Mouse (Mus musculus) testis, adult 2 months (tissue): ENCODE measurements around the gene Spag17. TPM values are rescaled to one million over a fixed set of nuclear protein-coding genes. Genes with fewer than 3 reads are reported as not detected.

Experiments
- H3K27ac ChIP-seq: fragments of 200-500 bp; 2 replicates; pipeline ENCODE4 v1.5.1; 2012; ENCODE audit warnings: low read depth, low read length; ENCODE audit not compliant: control insufficient read depth, insufficient read depth
- H3K27me3 ChIP-seq: fragments of 200-500 bp; 2 replicates; pipeline ENCODE4 v1.6.1; 2012; ENCODE audit warnings: mild to moderate bottlenecking, low read length, moderate library complexity; ENCODE audit not compliant: control insufficient read depth, insufficient read depth
- H3K36me3 ChIP-seq: fragments of 200-500 bp; 2 replicates; pipeline ENCODE4 v1.6.1; 2012; ENCODE audit warnings: mild to moderate bottlenecking, low read length; ENCODE audit not compliant: control insufficient read depth, insufficient read depth
- H3K4me1 ChIP-seq: fragments of 200-500 bp; 2 replicates; pipeline ENCODE4 v1.6.1; 2012; ENCODE audit warnings: low read length; ENCODE audit not compliant: control insufficient read depth, insufficient read depth
- H3K4me3 ChIP-seq: fragments of 200-500 bp; 2 replicates; pipeline ENCODE4 v1.5.1; 2012; ENCODE audit warnings: low read depth, mild to moderate bottlenecking, low read length, moderate library complexity, mixed read lengths; ENCODE audit not compliant: control insufficient read depth
- CTCF ChIP-seq: fragments of 200-500 bp; IDR thresholded peaks from 2 replicates; pipeline ENCODE4 v1.5.1; 2012; ENCODE audit warnings: low read depth, mild to moderate bottlenecking, inconsistent platforms, low read length, moderate library complexity; ENCODE audit not compliant: control insufficient read depth, insufficient read depth, insufficient replicate concordance
- POLR2A ChIP-seq: fragments of 200-500 bp; IDR thresholded peaks from 2 replicates; pipeline ENCODE4 v1.6.1; 2012; ENCODE audit warnings: low read depth, mild to moderate bottlenecking, inconsistent platforms, low read length, moderate library complexity; ENCODE audit not compliant: control insufficient read depth
- polyA plus RNA-seq: library from polyadenylated mRNA; depleted of rRNA; stranded (reverse); fragments of >200 nt; gene quantifications from 2 replicates; pipeline ENCODE4 v1.2.3, GENCODE M21; 2012

Spag17 gene
- polyA plus RNA-seq, 1 experiment: 47.0 TPM

GRCm38 (mm10) chr3:99964345-99964744 lies 79.1 kb downstream of the Spag17 start:
- Histone ChIP-seq H3K4me3 (no peak overlapping the region), H3K27ac (no peak overlapping the region), H3K27me3 (no peaks in the 10 kb centered on the region), H3K4me1 (no peaks in the 10 kb centered on the region), H3K36me3 (no peaks in the 10 kb centered on the region; the same call in 1 of the 2 replicates)
- no peak for TF ChIP-seq CTCF
- TF ChIP-seq POLR2A: no peak

- H3K4me3 ChIP-seq: no peak overlapping the region
- no peaks in the 10 kb centered on the region for H3K27me3 ChIP-seq
- H3K36me3 ChIP-seq: no peaks in the 10 kb centered on the region; the same call in 1 of the 2 replicates
- H3K4me1 ChIP-seq: no peaks in the 10 kb centered on the region
- no peak for TF ChIP-seq CTCF
- no peak for TF ChIP-seq POLR2A
- no peak overlapping the region for H3K27ac ChIP-seq
These were observed 80.7 kb downstream of the Spag17 start for GRCm38 (mm10) chr3:99965863-99966262.

- Histone ChIP-seq H3K4me1 (no peaks in the 10 kb centered on the region), H3K27ac (no peak overlapping the region)
These were observed 81.1 kb downstream of the Spag17 start for GRCm38 (mm10) chr3:99966285-99966684.

GRCm38 (mm10) chr3:99970766-99971165 lies 85.6 kb downstream of the Spag17 start:
- Histone ChIP-seq H3K4me1 (no peaks in the 10 kb centered on the region), H3K4me3 (no peak overlapping the region), H3K27ac (no peak overlapping the region), H3K36me3 (no peaks in the 10 kb centered on the region; the same call in 1 of the 2 replicates), H3K27me3 (no peaks in the 10 kb centered on the region)
- TF ChIP-seq POLR2A: no peak
- no peak for TF ChIP-seq CTCF

More at GRCm38 (mm10) chr3:99966285-99966684, 81.1 kb downstream of the Spag17 start:
- H3K27me3 ChIP-seq: no peaks in the 10 kb centered on the region
- no peak overlapping the region for H3K4me3 ChIP-seq
- no peaks in the 10 kb centered on the region; the same call in 1 of the 2 replicates for H3K36me3 ChIP-seq
- TF ChIP-seq POLR2A: no peak
- TF ChIP-seq CTCF: no peak

GRCm38 (mm10) chr3:99981046-99981445 lies 95.8 kb downstream of the Spag17 start:
- no peaks in the 10 kb centered on the region for H3K4me1 ChIP-seq
- no peaks in the 10 kb centered on the region for H3K27me3 ChIP-seq
- no peak overlapping the region for H3K27ac ChIP-seq
- no peak overlapping the region for H3K4me3 ChIP-seq
- no peaks in the 10 kb centered on the region; the same call in 1 of the 2 replicates for H3K36me3 ChIP-seq
- no peak for TF ChIP-seq POLR2A
- TF ChIP-seq CTCF: no peak

GRCm38 (mm10) chr3:100004676-100005075 lies 119.5 kb downstream of the Spag17 start:
- Histone ChIP-seq H3K27me3 (no peaks in the 10 kb centered on the region), H3K4me3 (no peak overlapping the region), H3K4me1 (no peaks in the 10 kb centered on the region), H3K27ac (no peak overlapping the region), H3K36me3 (no peaks in the 10 kb centered on the region)
- TF ChIP-seq CTCF: no peak
- no peak for TF ChIP-seq POLR2A

- Histone ChIP-seq H3K36me3 (no peaks in the 10 kb centered on the region), H3K27ac (no peak overlapping the region), H3K27me3 (no peaks in the 10 kb centered on the region), H3K4me1 (no peaks in the 10 kb centered on the region), H3K4me3 (no peak overlapping the region)
- TF ChIP-seq CTCF: no peak
- no peak for TF ChIP-seq POLR2A
These were observed 124.6 kb downstream of the Spag17 start for GRCm38 (mm10) chr3:100009807-100010206.

- Histone ChIP-seq H3K4me3 (no peak overlapping the region), H3K27ac (no peak overlapping the region), H3K27me3 (no peaks in the 10 kb centered on the region), H3K36me3 (no peaks in the 10 kb centered on the region), H3K4me1 (no peaks in the 10 kb centered on the region)
- no peak for TF ChIP-seq POLR2A
- no peak for TF ChIP-seq CTCF
These were observed 128.9 kb downstream of the Spag17 start for GRCm38 (mm10) chr3:100014110-100014509.
